Mouse (Mus musculus): ENCODE data around the gene Nlrp1a.

GRCm38 (mm10) chr11:71164139-71164538 lies 19.6 kb upstream of the Nlrp1a start:
- TF ChIP-seq CTCF (IDR thresholded peaks at IDR 0.05; ENCODE audit: low read depth), result no peak
- TF ChIP-seq EP300 (optimal IDR thresholded peaks at IDR 0.05), result no peak

All from stomach, postnatal 0 days (tissue).